Mouse (Mus musculus) lung, postnatal 36 days (tissue): ENCODE data around the gene 1110059E24Rik.
"Not testable (repeated sequence)": the region's sequence is repeated elsewhere in the genome, so short reads cannot be mapped to it uniquely, and the experiment has no call there.

ENCODE experiments used
- DNase-seq: peaks from one replicate; pipeline ENCODE4 v3.0.0; 2022; ENCODE audit warnings: mixed read lengths

Gene 1110059E24Rik

DNA sequence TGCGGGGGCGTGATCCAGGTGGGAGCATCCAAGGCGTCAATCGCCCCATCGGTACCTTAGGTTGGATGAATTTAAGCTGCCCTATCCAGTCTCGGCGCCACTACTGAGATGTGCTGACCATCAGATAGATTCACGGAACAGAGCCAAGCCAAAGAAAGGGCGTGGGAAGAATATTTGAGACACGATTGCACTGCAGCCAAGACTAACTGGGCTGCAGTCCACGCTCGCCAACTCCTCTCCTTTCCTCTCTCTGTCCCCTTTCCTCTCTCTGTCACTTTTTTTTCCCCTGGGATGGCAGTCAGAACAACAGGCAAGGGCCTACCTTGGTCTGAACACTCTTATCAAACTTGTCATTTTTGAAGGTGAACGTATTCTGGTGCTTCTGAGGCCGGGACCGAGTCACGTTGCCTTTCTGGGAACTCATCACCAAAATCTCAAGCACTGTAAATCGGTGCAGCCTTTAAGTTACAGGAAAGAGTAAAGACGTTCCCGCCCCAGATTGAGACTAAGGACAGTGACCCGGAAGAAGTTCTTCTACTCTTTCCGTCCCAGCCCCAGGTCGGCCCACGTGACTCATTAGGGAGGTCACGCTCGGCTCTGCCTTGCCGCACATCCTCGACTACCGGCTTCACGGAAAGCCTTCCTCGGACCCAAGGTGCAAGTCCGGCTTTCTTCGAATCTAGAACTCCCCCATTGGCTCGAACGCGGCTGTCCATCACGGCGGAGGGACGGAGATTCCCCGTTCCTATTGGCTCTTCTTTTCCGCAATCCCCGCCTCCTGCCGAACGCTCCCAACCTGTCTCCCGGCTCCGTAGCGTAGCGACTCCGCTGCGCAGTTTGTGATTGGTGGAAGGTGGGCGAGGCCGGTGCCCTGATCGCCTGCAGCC is at the start of gene 1110059E24Rik:
1110059E24Rik (minus strand) TSS at position 692 of the 887 bp plus-strand sequence.
- DNase-seq: peak; percentile 97

DNA sequence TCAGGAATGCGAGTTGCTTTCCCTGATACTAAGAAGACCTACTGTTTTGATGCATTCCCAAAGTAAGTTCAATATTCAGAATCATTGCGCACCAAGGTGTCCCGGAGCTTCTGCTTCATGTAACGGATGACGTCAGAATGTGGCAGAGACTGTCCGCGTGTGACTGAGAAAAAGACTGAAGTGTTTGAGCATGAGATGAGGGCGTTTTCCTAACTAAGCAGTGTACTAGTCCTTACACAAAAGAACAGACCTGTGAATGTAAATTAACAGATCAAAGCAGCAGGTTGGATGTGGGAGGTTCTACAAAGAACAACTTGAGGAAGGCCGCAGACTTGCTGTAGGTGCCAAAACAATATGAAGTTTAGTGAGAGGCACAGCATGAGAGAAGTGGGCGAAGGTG is 28.2 kb upstream of the 1110059E24Rik start:
- DNase-seq: no peak

DNA sequence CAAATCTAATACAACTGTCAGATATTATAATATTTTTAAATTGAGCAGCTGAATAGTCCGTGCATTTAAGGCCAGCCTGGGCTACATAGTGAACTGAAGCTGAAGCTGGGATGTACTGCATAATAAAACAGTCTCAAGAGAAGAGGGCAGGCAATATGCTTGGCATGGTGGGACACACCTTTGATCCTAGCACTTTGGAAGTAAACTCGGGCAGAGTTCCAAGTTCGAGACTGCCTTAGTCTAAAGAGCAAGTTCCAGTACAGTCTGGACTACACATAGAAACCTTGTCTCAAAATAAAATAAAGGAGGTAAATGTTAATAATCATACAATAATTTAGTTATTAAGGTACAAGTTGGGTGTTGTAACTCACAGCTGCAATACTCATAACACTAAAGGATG is 27.3 kb upstream of the 1110059E24Rik start:
- DNase-seq: no peak

DNA sequence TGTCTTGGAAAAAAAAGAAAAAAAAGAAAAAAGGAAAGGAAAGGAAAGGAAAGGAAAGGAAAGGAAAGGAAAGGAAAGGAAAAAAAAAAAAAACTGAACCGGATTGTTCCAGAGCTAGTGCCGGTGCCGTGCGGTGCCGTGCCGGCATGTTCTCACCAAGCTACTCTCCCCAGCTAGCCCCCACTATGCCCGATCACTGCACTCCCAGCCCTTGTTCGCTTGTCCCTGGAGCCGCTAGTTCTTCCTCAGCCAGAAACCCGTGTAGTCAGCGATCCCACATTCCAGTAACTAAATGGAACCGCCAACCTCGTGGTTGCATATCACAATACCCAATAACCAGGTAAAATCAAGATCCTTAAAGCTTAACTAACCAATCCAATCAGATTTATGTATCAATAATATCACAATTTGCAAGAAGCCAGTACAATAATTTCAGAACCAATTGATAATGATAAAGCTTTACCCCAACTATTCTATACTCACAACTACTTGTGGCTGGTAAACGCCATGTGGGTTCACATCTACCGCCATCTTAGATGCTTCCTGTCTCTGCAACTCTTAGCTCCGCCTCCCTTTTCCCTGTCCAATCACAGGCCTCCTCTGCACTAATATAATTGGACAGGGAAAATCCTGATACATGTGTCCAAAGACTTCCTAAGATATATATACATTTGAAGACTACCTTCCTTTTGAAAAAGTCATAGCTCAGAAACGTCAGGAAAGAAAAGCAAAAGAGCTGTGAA is 21.7 kb upstream of the 1110059E24Rik start:
- no peak for DNase-seq

DNA sequence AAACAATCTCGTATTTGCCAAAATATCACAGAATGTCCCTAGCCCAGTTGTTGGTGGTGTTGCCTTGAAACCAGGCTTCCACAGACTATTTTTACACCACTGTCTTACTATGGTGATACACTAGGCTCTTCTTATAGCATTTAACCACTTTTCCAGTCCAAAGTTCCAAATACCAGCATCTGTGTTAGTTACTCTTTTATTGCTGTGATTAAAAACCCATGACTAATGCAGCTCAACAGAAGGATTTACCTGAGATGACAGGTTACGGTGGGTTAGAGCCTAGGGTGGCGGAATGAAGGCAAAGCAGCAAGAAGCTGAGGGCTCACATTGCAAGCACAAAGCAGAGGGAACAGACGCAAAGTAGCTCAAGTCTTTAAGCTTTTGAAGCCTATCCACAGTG is 16.9 kb upstream of the 1110059E24Rik start:
- DNase-seq: no peak

DNA sequence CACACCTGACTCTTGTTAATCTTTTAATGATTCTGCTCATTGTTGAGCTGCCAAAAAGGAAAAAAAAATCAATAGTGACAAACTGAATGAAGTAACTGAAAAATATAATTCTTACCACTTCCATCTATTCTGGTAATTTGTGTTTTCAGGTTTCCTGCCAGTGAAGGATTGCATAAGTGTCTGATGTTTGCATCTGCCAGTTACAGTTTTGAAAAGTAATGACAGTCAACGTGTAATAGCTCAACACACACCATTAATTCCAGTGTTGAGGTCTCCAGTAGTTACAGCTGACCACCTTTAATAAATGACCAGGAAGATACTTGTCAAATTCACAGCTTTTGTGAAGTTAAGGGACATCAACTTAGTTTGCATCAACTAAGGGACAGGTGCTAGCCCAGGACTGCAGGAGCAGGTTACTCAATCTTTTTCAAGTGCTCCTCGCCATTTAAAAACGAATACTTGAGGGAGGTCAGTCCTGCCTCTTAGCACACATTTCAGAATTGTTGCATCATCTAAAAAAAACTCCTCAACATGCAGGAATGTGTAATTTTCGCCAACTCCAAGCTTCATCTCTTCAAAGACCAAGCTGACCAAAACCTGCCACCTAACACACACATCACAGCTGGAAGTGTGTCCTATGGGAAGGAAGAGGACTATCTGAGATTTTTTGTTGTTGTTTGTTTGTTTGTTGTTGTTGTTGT is 11.1 kb upstream of the 1110059E24Rik start:
- DNase-seq: peak; percentile 83

DNA sequence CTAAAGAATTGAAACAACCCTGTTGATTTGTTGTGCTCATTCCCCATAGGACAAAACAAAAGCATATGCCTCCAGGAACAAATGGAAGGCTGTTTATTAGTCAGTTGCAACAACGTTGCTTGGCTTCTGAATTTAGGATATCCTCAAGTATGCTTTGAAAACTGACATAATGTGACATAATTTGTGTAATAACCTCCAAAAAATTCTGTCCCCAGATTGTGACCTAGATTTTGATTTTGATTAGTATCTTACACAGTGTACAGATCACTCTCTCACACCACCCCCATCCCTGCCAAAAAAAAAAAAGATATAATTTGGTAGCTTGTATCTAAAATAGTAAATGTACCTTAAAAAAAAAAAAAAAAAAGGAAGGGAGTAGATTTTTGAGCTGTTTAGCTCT is 8.0 kb upstream of the 1110059E24Rik start:
- no peak for DNase-seq

DNA sequence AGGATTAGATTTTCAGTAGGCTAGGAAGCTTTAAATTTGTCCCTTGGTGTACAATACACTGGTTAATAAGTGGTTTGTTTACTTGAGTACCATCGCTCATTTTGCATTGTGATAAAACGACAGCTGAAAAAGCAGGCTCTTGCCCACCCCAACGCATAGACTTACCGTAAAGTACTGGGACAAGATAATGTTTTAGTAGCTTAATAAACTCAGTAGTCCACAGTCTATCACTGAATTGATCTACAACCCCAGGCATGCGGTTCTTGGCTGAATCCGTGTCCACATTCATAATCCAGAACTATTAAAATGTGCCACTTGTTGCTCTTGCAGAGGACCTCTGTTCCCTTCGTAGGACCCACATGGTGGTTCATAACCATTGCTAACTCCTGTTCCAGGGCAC is 2.0 kb upstream of the 1110059E24Rik start:
- no peak for DNase-seq

DNA sequence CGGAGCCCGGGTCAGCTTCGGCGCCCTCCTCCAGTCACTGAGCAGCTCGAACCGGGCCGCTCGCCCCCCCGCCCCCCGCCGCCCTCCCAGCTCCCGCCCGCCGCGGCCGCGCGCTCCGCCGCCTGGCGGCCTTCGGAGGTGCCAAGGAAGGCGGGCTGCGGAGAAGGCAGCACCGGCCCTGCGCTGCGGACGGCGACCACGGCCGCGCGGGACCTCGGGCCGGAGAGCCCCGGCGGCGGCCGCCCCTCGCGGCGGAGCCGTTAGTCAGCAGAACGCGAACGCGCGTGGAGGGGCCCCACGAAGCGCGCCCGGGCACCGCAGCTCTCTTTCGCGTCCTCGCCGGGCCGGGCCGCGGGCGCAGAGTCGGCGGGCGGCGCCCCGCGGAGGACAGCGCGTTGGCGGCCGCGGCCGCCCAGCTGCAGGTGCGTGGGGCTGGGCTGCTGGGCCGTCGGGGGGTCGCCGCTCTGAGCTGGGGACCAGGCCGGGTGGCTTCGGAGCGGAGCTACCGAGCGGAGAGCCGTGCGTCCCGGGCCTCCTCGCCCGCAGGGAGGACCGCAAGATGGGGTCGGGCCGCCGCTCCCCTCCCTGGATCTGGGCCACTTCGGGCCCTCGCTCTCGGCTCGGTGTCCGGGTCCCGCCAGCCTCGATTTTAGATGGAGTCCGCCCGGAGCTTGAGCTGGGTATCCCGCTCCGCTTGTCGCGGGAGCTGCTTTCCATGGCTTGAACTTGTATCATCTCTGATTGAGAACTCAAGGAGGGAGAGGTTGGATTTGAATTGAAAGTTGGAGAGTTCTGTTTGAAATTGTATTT is 601 bp upstream of the 1110059E24Rik start, which contains the start of gene Abhd17b:
Abhd17b (plus strand) TSS at position 14 of the 810 bp plus-strand sequence.
- DNase-seq: peak; percentile 54

DNA sequence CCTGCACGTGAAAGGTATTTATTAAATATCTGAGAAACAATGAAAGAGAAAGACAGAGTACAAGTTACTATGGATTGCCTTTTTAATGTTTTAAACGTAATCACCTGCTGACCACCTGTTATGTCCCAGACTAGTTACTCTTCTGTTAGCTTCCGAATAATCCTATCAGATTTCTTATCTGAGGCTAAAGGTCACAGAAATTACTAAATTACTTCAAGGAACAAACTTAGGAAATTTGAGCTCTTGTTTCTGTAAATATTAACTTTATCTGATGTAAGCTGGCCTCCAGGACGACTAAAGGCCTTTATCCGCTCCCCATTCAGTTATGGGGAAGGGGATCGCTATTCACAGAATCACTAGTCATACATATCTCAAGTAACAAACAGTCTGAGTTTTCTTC is 1.1 kb downstream of the 1110059E24Rik start:
- DNase-seq: no peak

DNA sequence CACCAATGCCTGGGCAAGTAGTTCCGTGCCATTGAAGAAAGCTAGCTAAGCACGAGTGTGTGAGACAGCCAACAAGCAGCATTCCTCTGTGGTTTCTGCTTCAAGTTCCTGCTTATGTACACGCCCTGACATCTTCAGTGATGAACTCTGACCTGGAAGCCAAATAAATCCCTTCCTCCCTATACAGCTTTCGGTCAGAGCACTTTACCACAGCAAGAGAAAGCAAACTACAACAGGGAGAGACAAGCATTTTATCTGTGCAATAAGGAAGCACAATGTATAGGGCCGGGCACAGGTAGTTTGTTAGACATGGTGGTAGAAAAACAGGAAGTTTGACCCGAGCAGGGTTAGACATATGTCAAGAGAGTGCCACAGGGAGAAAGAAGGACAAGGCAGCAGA is 6.6 kb downstream of the 1110059E24Rik start:
- DNase-seq: peak; percentile 62

DNA sequence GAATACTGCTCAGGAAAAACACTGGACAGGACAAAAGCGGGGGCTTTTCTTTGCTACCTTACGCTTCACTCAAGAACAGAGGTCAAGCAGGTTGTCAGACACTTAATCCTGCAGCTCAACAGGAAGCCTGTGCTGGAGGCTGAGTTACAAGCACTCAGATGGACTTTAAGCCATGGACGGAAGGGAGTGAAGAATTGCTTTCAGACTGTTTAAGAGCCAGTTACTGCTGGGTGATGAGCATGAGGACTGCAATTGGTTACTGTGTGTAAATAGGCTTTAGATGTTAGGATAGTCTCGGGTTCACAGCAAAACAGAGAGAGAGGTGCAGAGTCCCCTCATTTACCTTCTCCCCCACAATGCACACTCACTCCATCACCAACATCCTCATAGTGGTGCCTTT is 7.5 kb downstream of the 1110059E24Rik start:
- DNase-seq: no peak

DNA sequence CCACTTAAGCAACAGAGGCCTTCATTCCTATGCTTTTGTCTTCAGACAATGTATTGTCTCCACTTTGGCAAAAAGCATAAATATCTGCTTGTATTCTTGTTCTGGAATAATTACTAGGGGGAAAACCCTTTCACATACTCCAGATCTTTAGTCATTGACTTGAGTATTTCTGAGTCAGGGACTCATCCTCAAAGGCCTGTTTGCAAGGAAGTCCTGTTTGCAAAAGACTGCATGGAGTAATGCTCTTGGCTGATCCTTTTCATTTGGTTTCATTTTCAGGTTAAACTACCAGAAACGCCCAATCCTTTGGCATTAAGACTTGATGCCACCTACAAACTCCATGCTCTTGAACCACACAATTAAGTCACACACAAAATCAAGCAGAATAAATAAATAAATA is 8.8 kb downstream of the 1110059E24Rik start:
- no peak for DNase-seq

DNA sequence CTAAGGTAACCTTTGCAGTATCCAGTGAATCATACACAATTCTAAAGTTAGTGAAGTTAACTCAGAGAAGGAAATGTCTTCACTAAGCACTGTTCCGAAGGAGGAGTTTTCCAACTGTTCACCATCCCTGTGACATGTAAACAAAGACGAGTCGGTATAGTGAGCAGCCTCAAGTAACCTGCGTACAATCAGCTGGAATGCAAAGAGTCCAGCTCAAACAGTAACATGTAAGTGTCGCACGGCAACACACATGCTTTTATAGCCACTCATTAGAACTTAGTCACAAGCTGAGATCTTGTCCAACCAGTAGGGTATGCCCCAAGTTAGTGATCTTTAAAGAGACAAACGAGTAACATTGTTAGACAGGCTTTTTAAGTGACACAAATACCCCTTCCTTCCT is 15.1 kb downstream of the 1110059E24Rik start:
- peak; percentile 52 for DNase-seq

DNA sequence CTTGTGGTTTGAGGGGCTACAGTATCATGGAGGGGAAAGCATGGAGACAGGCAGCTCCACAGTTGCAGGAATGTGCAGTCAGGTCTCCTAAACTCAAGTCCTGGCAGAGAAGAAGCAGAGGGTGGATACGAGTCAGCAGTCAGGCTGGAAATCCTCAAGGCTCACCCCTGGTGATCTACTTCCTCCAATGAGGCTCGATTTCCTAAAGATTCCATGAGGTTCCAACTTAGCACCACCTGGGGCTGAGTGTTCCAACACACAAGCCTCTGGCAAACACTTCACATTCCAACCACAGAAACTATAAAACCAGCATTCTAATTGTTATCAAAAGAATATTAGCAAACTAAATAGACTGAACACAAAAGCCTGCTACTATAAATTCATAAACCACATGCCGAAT is 15.9 kb downstream of the 1110059E24Rik start:
- peak; percentile 60 for DNase-seq

DNA sequence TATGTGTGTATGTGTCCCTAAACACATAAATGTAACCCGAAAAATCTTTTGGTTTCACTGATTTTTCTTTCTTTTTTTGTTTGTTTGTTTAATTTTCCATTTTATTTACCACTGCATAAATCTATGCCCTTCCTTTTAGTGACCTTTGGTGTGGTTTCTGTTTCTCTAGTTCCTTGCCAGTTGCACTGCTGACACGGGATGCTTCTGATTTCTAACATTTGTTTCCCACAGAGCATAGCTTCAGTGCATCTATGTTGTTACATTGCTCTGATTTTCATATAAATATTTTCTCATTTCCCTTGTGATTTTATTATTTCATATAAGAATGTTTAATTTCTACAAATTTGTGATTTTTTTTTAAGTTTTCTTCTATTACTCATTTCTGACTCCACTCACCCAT is 17.4 kb downstream of the 1110059E24Rik start:
- DNase-seq: no peak

DNA sequence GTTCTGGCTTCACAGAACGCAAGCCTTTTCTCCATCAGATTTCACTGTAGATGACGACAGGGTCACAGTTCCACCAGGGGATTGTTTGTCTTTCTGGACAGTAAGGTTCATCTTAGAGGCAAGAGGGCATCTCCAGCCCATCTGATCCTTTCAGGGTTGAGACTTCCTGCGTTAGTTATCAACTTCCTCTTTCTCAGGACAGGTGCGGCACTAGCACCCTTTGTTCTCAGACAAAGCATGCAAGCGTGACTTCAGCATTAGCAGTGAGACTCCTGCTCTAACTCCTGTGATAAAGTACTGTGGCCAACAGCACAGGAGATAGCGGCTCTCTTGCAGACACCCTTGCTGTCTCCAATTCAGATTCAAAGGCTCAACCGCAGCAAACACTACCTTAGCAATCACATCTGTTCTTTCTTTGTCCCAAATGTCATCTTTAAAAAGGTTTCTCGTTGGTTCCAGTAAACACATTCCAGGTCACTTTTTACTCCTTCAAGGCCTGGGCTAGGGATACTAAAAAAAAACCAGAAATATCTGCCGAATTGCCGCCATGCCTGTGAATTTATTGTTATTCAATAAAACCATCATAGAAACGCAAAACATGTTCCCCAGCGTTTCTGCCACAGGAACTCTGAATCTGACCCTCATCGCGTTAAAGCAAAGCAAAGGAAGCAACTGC is 22.0 kb downstream of the 1110059E24Rik start:
- DNase-seq: peak; percentile 47

DNA sequence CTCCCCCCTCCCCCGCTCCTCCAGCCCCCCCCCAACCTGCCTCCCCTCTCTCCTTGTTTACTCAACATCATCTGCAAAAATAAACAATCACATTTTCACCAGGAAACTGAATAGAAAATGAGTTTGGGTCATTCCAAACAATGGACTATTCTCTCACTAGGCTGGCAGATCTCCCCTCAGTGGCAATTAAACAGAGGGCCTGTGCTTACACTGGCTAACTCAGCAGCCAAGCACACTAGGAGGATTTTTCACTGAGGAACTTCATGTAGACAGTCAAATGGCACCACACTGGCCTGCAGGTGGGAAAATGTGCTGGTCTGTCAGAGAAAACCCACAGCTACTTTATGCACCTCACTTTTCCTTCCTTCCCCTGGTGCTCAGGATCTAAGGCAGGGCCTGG is 23.3 kb downstream of the 1110059E24Rik start:
- no peak for DNase-seq

DNA sequence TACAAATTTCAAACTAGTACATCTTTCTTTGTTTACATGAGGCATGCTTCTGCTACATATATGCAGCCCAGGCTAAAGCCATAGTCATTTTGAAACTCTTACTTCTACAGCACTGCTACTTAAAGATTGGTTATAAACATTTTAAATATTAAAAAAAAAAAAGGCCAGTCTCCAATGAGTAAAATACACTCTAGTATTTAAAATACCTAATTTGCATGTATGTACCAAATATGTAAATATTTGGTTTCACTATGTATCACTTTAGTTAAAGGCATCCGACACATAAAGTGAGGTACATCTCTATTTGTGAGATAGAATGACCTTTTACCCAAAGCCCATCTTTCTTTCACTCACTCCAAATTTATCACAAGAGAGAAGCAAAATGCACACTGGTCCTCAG is 23.7 kb downstream of the 1110059E24Rik start:
- DNase-seq: no peak

DNA sequence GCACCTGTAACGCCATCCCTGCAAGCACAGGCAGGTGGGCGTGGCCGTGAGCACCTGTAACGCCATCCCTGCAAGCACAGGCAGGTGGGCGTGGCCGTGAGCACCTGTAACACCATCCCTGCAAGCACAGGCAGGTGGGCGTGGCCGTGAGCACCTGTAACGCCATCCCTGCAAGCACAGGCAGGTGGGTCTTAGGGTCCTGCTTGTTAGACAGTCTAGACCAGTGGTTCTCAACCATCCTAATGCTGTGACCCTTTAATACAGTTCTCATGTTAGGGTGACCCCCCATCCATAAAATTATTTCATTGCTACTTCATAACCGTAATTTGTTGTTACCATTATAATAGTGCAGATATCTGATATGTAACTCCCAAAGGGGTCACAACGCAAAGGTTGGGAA is 24.3 kb downstream of the 1110059E24Rik start:
- not testable (repeated sequence) for DNase-seq

DNA sequence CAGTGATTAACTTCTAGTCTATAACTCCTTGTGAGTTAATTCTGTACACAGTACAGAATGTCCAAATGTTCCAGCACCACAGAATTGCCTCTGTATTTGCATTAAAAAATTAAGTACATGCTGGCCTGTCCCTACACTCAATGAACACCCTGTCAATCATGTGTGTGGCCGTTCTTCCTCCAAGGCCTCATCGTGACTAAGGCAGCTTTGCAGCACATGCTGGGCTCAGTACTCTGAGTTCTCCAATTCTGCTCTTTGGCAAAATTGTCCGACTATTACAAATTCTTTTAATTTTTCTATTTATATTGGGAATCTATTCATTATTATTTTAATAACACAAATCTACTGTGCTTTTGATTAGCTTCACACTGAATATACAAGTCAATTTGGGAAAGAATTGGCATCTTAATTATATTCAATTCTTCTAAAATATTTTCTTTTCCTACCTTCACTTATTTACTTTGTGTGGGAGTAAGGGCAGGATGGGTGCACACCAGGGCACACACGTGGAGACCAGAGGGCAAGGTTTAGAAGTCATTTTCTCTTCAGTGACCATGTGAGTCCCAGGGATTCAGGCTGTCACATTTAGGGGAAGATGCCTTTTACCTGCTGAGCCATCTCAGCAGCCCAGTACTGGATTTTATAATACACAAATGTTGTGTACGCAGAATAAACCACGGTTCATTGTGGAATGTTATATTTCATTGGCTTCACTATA is 26.3 kb downstream of the 1110059E24Rik start:
- no peak for DNase-seq
